Mouse (Mus musculus): ENCODE data around the gene Tubb4b.

DNA sequence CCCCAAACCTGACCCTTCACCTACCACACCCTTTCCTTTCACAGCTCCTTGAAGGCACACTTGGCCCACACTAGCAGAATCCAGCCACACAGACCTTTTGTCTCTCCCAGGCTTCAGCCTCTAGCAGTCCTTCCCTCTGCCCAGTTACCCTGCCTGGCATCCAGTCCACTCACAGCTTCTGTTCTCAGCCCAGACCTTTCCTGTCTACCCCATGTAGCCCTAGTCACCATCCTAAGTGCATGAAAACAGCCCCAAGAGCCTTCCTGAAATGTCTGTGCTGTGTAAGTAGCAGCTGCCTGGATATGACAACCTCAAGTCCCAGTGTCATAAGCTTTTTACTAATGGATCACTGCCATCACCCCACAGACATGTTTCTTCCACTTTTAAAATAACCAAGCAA is 26.6 kb downstream of the Tubb4b start:
- no peak for TF ChIP-seq CTCF (IDR thresholded peaks at IDR 0.05; ENCODE audit: control insufficient read depth, insufficient read depth, low read length)
- TF ChIP-seq POLR2A (IDR thresholded peaks at IDR 0.05; ENCODE audit: borderline replicate concordance, control insufficient read depth, low read depth, low read length): no peak
